Mouse (Mus musculus) neural tube, postnatal 0 days (tissue): ENCODE data around the gene Etfrf1. TPM values are rescaled to one million over a fixed set of nuclear protein-coding genes. Genes with fewer than 3 reads are reported as not detected.

Source experiments
- polyA plus RNA-seq: library from polyadenylated mRNA; unstranded; fragments of >200 nt; fragmentation: Nextera tagmentation; extraction: Ambion mirVana; gene quantifications from 2 replicates; pipeline ENCODE4 v1.2.1, GENCODE M21; 2015

The Etfrf1 gene
- 25.5 and 27.0 TPM in 2 replicates for polyA plus RNA-seq

GRCm38 (mm10) chr6:145210816-145211338, at the start of gene Etfrf1, which contains the start of gene Casc1:
Etfrf1 (plus strand) TSS chr6:145211134.
Casc1 (minus strand) TSS chr6:145211005.

GRCm38 (mm10) chr6:145250185-145250791, 39.4 kb downstream of the Etfrf1 start, which contains the start of gene Kras:
Kras (minus strand) TSS chr6:145250239.

Other genes starting within 250 kb of the Etfrf1 start
- gene Bcat1, start 134.9 kb upstream of the Etfrf1 start, polyA plus RNA-seq: 75.6 and 77.2 TPM in 2 replicates
- 1.5 TPM in 2 replicates for gene Lrmp, start 95.5 kb upstream of the Etfrf1 start, polyA plus RNA-seq
- 0.92 and 1.0 TPM in 2 replicates for gene Casc1, start 129 bp upstream of the Etfrf1 start, polyA plus RNA-seq
- gene Kras, start 39.1 kb downstream of the Etfrf1 start, polyA plus RNA-seq: 68.0 and 72.6 TPM in 2 replicates